Mouse (Mus musculus) layer of hippocampus, adult 9-10 months (tissue): ENCODE data around the gene Tnfrsf4.

Source experiments
- DNase-seq: peaks from one replicate; pipeline ENCODE4 v3.0.0; 2022; ENCODE audit warnings: low spot score

Gene Tnfrsf4

GRCm38 (mm10) chr4:156028580-156028979, 14.9 kb downstream of the Tnfrsf4 start:
- no peak for DNase-seq

GRCm38 (mm10) chr4:156030651-156031118, 17.0 kb downstream of the Tnfrsf4 start:
- DNase-seq = no peak

DNA sequence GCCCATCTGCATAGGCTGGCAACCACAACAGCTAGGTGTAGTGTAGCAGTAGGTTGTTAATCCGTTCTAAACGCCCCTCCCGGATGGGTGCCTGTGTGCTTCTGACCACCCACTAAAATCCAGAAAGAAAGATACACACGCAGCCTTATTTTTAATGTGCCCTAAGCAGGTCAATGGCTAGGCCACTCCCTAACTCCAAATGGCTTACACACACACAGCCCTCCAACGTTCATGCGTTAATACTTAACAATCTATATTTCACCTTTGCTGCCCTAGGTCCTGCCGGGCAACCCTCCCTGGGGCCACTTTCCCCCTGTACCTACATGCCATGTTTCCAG, 17.6 kb downstream of the Tnfrsf4 start:
- DNase-seq = no peak

DNA sequence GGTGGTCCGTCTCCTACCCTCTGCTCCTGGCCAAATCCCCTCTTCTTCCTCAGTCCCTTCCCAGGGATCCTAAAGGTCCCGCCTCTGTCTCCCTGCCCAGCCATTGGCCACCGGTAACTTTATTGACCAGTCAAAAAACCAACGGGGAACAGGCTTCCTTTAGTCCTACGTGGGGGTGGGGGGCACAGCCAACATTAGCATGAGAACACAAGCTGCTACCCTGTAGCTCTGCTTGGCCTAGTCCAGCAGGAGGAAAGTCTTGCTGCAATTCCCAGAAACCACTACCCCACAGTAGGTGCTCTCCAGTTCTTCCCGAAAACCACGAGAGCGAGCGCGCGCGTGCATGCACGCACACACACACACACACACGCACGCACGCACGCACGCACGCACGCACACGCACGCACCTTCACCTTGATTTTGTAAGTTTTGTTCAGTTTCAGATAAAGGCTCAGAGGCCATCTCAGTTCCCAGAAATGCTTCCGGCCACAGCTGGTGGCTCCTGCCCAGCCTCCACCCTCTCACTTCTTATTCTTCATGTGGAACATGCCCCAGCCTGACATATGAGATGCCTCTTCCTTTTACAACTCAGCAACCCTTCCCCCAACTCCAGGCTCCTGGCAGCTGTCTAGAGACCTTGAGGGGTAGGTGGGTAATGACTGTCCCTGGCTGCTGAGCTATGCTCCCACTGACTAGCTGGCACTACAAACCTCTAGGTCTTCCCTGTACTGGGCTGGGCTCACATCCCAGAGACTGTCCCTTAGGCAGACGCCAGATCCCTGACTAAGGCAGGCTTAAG, 18.1 kb downstream of the Tnfrsf4 start:
- DNase-seq = peak; percentile 35

GRCm38 (mm10) chr4:156032856-156033255, 19.2 kb downstream of the Tnfrsf4 start:
- DNase-seq = no peak

- no peak for DNase-seq
Observed at GRCm38 (mm10) chr4:156033476-156034119, 20.0 kb downstream of the Tnfrsf4 start.

DNA sequence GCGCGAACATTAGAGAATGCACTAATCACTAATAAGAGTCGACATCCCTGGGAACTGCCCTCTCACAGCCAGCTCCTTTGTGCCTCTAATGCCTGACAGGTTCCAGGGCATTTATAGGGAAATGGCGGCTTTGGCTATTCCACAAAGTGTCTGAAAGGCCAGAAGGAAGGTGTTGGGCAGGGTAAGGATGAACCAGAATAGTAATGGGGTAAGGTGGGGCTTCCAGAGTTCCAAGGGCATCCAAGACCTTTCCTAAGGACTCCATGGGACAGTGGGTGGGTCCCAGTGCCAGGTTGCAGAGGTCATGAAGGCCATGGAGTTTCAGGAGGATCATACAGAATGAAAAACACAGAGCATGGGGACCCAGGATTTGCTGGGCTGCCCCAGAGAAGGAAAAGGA, 20.7 kb downstream of the Tnfrsf4 start:
- no peak for DNase-seq

- no peak for DNase-seq
Observed at GRCm38 (mm10) chr4:156034901-156035300, 21.3 kb downstream of the Tnfrsf4 start.

- no peak for DNase-seq
Observed at GRCm38 (mm10) chr4:156044754-156045153, 31.1 kb downstream of the Tnfrsf4 start.

GRCm38 (mm10) chr4:156049779-156050178, 36.1 kb downstream of the Tnfrsf4 start:
- DNase-seq = no peak

DNA sequence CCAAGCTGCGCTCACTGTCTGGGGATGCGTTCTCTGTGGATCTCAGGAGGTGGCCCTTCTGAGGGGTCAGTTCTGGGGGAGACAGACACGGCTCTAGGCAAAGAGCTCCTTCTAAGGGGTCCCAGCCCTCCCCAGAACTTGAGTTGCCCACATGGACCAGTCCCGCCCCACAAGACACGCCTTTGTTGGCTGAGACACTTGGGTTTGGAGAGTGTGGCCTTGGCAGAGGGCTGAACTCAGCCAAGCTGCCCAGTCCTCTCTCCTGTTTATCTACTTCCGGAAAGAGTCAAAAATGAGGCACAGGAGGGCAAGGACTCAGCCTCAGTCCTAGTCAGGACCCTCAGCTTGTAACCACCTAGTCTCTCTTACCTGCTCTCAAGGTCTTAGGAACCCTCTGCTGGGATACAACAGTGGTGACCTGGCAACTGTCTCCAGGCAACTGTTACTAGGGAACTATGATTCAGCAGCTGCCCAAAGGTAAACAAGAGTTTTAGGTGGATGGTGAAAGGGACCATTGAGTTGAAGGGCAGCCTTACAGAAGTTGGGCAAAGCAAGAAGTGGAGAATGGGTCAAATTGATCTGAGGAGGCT, 36.8 kb downstream of the Tnfrsf4 start:
- DNase-seq = no peak

GRCm38 (mm10) chr4:156053113-156053512, 39.5 kb downstream of the Tnfrsf4 start:
- DNase-seq = no peak

DNA sequence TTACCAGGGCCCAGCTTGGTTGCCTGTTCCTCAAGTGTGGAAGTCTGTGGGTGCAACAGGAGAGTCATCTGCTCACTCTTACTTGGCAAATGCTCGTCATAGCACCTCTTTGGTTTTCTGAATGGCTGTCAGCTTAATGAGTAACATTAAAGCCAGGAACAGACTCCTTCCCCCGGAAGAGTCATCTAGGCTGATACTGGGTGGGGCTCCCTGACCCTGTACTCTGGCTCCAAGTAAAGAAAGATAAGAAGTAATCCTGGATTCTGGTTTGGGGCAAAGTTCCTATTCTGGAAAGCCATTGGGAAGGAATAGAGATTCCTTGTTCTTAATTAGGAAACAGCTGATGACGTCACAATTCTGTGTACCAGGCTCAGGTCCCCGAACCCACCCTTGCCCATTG, 40.5 kb downstream of the Tnfrsf4 start:
- DNase-seq = no peak

GRCm38 (mm10) chr4:156054606-156055005, 41.0 kb downstream of the Tnfrsf4 start:
- DNase-seq = no peak

DNA sequence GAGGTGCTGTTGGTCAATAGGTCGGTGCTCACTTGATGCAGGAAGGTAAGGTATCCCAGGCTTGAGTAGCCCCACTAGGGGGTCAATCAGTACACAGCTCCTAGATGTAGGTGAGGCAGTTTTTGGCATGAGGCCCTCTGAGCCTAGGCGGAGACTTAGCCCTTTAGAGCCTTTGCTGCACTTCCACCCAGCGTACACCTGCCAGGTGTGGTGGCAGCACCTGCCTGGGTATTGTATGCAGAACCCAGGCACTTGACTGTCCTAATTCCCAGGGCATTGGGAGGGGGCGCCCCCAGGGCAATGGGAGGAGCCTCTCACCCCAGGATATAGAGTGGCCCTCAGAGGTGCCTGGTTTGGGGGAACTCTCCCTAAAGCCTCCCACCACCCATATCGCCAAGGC, 41.5 kb downstream of the Tnfrsf4 start:
- DNase-seq = no peak

DNA sequence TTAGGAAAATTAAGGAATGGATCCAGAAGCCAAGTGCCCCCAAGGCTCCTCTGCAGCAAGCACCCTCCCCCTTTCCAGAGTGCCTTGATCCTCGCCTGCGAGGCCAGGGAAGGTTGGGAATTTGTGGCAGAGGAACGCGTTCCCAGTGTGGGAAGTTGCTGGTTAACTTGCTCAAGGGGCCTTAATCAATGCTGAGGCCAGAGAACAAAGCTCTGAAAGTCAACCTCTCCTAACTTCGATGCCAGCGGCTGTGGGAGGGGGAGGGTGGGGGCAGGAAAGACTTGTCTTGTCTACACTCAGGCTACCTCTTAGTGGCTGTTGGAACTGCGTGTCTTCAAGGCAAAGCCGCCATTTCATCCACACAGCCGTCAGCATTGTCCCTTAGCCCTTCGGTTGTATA, 44.1 kb downstream of the Tnfrsf4 start:
- DNase-seq = no peak

DNA sequence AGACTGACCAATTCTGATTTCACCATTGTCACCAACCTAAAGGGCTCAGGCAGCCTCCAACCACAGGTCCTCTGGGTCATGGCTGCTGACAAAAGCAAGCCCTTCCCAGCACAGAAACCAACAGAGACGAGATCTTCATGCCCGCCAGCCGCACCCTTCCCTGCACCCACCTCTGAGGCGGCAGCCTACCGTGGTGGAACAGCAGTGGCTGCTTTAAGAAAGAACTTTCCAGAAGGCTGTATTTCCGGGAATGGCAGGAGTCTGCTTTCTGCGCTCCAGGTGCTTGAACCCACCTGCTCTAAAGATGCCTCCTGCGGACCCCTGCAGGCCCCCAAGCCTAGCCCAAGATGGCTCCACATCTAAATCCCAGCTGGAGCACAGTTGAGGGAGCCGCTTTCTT, 45.2 kb downstream of the Tnfrsf4 start:
- no peak for DNase-seq

GRCm38 (mm10) chr4:156059261-156059660, 45.6 kb downstream of the Tnfrsf4 start, which contains the start of gene Ttll10:
Ttll10 (minus strand) TSS chr4:156059414.
- DNase-seq = no peak

GRCm38 (mm10) chr4:156059713-156060112, 46.1 kb downstream of the Tnfrsf4 start:
- DNase-seq = no peak

DNA sequence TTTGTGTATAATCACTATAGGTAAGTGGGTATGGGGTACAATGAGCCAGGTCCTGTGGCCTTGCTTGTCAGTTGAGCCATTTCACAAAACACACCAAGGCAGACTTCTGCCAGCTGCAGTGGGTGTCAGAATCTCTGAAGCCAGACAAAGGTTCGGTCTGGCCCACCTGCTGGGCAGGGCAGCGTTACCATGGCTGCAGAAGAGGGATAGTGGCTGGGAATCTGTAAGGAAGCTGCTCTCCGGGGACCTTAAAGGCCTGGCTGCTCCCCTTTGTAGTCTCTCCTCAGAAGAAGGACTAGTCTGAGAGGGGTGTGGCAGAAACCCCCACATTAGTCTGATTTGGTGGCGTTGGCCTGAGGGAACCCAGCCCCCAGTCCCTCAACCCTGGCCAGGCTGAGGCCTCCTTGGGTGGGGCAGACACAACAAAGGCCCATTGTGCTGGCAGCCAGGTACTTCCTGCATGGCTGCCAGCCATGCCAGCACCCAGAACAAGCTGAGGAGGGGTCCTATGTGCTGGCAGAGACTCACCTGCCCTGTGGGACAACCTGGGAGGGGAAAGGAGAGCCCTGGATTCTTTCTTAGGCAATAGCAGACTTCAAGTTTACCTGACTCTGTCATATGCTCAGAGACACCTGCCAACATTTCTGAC, 50.3 kb downstream of the Tnfrsf4 start:
- DNase-seq = no peak

GRCm38 (mm10) chr4:156064510-156064897, 50.9 kb downstream of the Tnfrsf4 start:
- DNase-seq = no peak

DNA sequence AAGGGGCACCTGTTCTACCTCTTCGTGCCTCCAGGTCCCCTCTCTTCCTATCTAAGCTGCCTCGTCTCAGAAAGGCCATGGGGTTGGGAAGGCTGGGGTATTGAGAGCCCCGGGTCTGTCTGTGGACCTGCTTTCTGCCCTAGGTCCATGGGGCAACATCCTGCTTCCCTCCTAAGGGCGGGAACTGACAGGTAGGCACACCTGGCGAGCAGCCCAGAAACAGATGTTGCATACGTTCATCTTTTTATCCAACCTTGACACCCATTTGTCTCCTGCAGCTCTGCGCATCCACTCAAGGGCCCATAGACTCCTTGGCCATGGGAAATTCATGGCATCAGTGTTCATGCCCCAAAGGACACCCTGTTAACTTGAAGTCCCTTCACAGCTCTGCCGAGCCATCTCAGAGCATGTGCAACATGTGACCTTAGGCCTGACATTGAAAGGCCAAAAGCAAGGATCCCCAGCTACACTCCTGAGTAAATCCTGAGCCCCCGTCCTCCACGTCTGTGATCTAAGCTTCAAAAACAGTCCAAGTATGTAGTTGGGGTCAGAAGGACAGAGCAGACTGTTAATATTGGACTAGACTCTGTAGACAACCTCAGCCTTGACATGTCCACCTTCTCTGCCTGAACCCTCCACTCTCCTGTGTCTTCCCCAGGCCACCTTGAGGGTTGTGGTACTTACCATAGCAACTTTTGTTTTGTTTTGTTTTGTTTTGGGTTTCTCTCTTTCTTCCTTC, 51.7 kb downstream of the Tnfrsf4 start:
- DNase-seq = no peak
